Mouse (Mus musculus): Measurements from ENCODE around the gene Pum2. TPM values are rescaled to one million over a fixed set of nuclear protein-coding genes. Genes with fewer than 3 reads are reported as not detected.
"Not testable (repeated sequence)": the region's sequence is repeated elsewhere in the genome, so short reads cannot be mapped to it uniquely, and the experiment has no call there.

Pum2 gene
- 147 and 218 TPM in 2 replicates for polyA plus RNA-seq (2012; ENCODE audit: insufficient read depth, insufficient read length, low replicate concordance, missing spikeins)

- TF ChIP-seq POLR2A (IDR thresholded peaks at IDR 0.05; ENCODE audit: insufficient read depth, low read depth, low read length) (peak; percentile 98), CTCF (IDR thresholded peaks at IDR 0.05; ENCODE audit: insufficient read depth, low read depth, low read length) (no peak)
- peak within 1 kb of the TSS; percentile 91 for H3K27ac ChIP-seq (ENCODE audit: insufficient read depth, low read depth, low read length)
- under 1% methylated on average over 35 of the region's 41 CpGs for WGBS
- no peaks in the 10 kb centered on the region for H3K4me1 ChIP-seq (ENCODE audit: control insufficient read depth, insufficient read depth, low read length)
- H3K4me3 ChIP-seq (ENCODE audit: insufficient read depth, low read depth, low read length): peak within 1 kb of the TSS; percentile 98
Measured at GRCm38 (mm10) chr12:8673974-8674306, at the start of gene Pum2. Gene Pum2 (plus strand): TSS chr12:8674134.

- Histone ChIP-seq H3K27ac (ENCODE audit: insufficient read depth, low read depth, low read length) (no peak overlapping the region), H3K4me1 (ENCODE audit: control insufficient read depth, insufficient read depth, low read length) (no peaks in the 10 kb centered on the region), H3K4me3 (ENCODE audit: insufficient read depth, low read depth, low read length) (no peak overlapping the region)
- 97% methylated on average over 6 of the region's 6 CpGs for WGBS
- TF ChIP-seq POLR2A (IDR thresholded peaks at IDR 0.05; ENCODE audit: insufficient read depth, low read depth, low read length): no peak
- no peak for TF ChIP-seq CTCF (IDR thresholded peaks at IDR 0.05; ENCODE audit: insufficient read depth, low read depth, low read length)
Measured at GRCm38 (mm10) chr12:8629537-8629936, 44.4 kb upstream of the Pum2 start.

- no peaks in the 10 kb centered on the region for H3K4me1 ChIP-seq (ENCODE audit: control insufficient read depth, insufficient read depth, low read length)
- TF ChIP-seq POLR2A (IDR thresholded peaks at IDR 0.05; ENCODE audit: insufficient read depth, low read depth, low read length) (no peak), CTCF (IDR thresholded peaks at IDR 0.05; ENCODE audit: insufficient read depth, low read depth, low read length) (no peak)
- 94% methylated on average over 1 of the region's 1 CpGs for WGBS
- H3K27ac ChIP-seq (ENCODE audit: insufficient read depth, low read depth, low read length): no peak overlapping the region
- H3K4me3 ChIP-seq (ENCODE audit: insufficient read depth, low read depth, low read length): no peak overlapping the region
Measured at GRCm38 (mm10) chr12:8631691-8632090, 42.2 kb upstream of the Pum2 start.

GRCm38 (mm10) chr12:8632737-8633365, 41.1 kb upstream of the Pum2 start:
- Histone ChIP-seq H3K27ac (ENCODE audit: insufficient read depth, low read depth, low read length) (no peak overlapping the region), H3K4me1 (ENCODE audit: control insufficient read depth, insufficient read depth, low read length) (no peaks in the 10 kb centered on the region), H3K4me3 (ENCODE audit: insufficient read depth, low read depth, low read length) (no peak overlapping the region)
- TF ChIP-seq CTCF (IDR thresholded peaks at IDR 0.05; ENCODE audit: insufficient read depth, low read depth, low read length) (no peak), POLR2A (IDR thresholded peaks at IDR 0.05; ENCODE audit: insufficient read depth, low read depth, low read length) (no peak)
- 89% methylated on average over 2 of the region's 2 CpGs for WGBS

- 97% methylated on average over 1 of the region's 1 CpGs for WGBS
- H3K27ac ChIP-seq (ENCODE audit: insufficient read depth, low read depth, low read length): no peak overlapping the region
- no peak overlapping the region for H3K4me3 ChIP-seq (ENCODE audit: insufficient read depth, low read depth, low read length)
- TF ChIP-seq POLR2A (IDR thresholded peaks at IDR 0.05; ENCODE audit: insufficient read depth, low read depth, low read length) (no peak), CTCF (IDR thresholded peaks at IDR 0.05; ENCODE audit: insufficient read depth, low read depth, low read length) (no peak)
- H3K4me1 ChIP-seq (ENCODE audit: control insufficient read depth, insufficient read depth, low read length): 0 out of 2 replicates have a peak, but pooled peaks cover 3% of the 10 kb centered on the region
Measured at GRCm38 (mm10) chr12:8634306-8634705, 39.6 kb upstream of the Pum2 start.

GRCm38 (mm10) chr12:8635546-8635945, 38.4 kb upstream of the Pum2 start:
- H3K4me3 ChIP-seq (ENCODE audit: insufficient read depth, low read depth, low read length): no peak overlapping the region
- 0 out of 2 replicates have a peak, but pooled peaks cover 3% of the 10 kb centered on the region for H3K4me1 ChIP-seq (ENCODE audit: control insufficient read depth, insufficient read depth, low read length)
- 98% methylated on average over 4 of the region's 4 CpGs for WGBS
- no peak for TF ChIP-seq POLR2A (IDR thresholded peaks at IDR 0.05; ENCODE audit: insufficient read depth, low read depth, low read length)
- TF ChIP-seq CTCF (IDR thresholded peaks at IDR 0.05; ENCODE audit: insufficient read depth, low read depth, low read length): no peak
- H3K27ac ChIP-seq (ENCODE audit: insufficient read depth, low read depth, low read length): no peak overlapping the region

GRCm38 (mm10) chr12:8636945-8637344, 37.0 kb upstream of the Pum2 start:
- 92% methylated on average over 14 of the region's 14 CpGs for WGBS
- H3K27ac ChIP-seq (ENCODE audit: insufficient read depth, low read depth, low read length): no peak overlapping the region
- 0 out of 2 replicates have a peak, but pooled peaks cover 3% of the 10 kb centered on the region for H3K4me1 ChIP-seq (ENCODE audit: control insufficient read depth, insufficient read depth, low read length)
- no peak overlapping the region for H3K4me3 ChIP-seq (ENCODE audit: insufficient read depth, low read depth, low read length)
- TF ChIP-seq POLR2A (IDR thresholded peaks at IDR 0.05; ENCODE audit: insufficient read depth, low read depth, low read length) (no peak), CTCF (IDR thresholded peaks at IDR 0.05; ENCODE audit: insufficient read depth, low read depth, low read length) (no peak)

GRCm38 (mm10) chr12:8638411-8639087, 35.4 kb upstream of the Pum2 start:
- H3K4me1 ChIP-seq (ENCODE audit: control insufficient read depth, insufficient read depth, low read length); H3K27ac ChIP-seq (ENCODE audit: insufficient read depth, low read depth, low read length); H3K4me3 ChIP-seq (ENCODE audit: insufficient read depth, low read depth, low read length): not testable (repeated sequence)
- peak; percentile 48; the same call in 1 of the 2 replicates for TF ChIP-seq CTCF (IDR thresholded peaks at IDR 0.05; ENCODE audit: insufficient read depth, low read depth, low read length)
- 74% methylated on average over 10 of the region's 10 CpGs for WGBS

- not testable (repeated sequence) for H3K27ac ChIP-seq (ENCODE audit: insufficient read depth, low read depth, low read length); H3K4me1 ChIP-seq (ENCODE audit: control insufficient read depth, insufficient read depth, low read length); H3K4me3 ChIP-seq (ENCODE audit: insufficient read depth, low read depth, low read length)
- WGBS: 4% methylated on average over 2 of the region's 2 CpGs
Measured at GRCm38 (mm10) chr12:8640186-8640585, 33.7 kb upstream of the Pum2 start.
